Mouse (Mus musculus): ENCODE measurements around the gene Gm11983.

- TF ChIP-seq POLR2A (IDR thresholded peaks at IDR 0.05; ENCODE audit: insufficient read depth, low read length) = no peak
- TF ChIP-seq CTCF (IDR thresholded peaks at IDR 0.05; ENCODE audit: low read depth, low read length) = no peak
Observed at GRCm38 (mm10) chr11:6859096-6859495, 21.6 kb upstream of the Gm11983 start.

Measured in ES-Bruce4 (cell line).